Mouse (Mus musculus): ENCODE measurements around the gene Bri3bp.

Bri3bp gene

DNA sequence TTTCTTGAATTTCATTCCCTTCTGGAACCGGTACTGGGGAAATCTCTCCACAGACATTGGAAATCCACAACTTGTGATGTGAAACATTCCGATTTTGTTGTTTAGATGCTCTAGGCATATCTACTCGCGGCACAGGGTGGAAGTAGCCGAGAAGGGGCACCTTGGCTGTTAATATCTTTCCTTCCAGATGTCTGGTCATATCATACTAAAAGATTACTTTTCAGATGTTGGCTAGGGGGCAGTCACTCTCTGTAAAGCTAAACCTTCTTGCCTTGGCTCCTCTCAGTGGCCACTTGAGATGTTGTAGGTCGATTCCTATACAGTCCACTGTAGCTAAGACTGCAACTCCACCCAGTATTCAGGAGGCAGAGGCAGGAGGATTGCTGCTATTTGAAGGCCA lies 14.7 kb downstream of the Bri3bp start:
- no peak for DNase-seq (ENCODE audit: low read depth, low spot score)

DNA sequence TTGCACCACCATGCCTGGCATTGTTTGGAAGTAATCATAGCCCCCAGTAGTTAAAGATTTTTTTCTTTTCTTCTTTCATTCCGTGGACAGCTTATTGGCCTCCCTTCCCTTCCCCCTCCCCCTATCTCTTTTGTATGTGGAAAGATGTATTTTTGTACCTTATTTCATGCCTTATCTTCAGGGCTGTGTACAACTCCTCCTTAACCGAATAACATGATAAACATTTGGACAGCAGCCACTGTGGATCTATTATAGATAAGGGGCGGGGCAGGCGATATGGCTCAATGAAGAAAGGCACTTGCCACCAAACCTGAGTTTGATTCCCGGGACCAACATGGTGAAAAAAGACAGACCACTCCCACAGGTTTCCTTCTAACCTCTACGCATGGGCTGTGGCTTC lies 16.2 kb downstream of the Bri3bp start:
- DNase-seq (ENCODE audit: low read depth, low spot score) = no peak

DNA sequence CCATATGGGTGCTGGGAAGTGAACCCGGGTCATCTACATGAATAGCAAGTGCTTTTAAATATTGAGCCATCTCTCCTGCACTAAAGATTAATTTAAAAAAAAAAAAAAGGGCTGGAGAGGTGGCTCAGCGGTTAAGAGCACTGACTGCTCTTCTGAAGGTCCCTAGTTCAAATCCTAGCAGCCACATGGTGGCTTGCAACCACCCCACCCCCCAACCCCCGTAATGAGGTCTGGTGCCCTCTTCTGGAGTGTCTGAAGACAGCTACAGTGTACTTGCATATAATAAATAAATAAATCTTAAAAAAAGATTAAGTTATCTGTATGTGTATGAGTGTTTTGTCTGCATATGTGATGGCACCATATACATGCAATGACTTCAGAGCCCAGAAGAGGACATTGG lies 19.2 kb downstream of the Bri3bp start:
- DNase-seq (ENCODE audit: low read depth, low spot score) = no peak

DNA sequence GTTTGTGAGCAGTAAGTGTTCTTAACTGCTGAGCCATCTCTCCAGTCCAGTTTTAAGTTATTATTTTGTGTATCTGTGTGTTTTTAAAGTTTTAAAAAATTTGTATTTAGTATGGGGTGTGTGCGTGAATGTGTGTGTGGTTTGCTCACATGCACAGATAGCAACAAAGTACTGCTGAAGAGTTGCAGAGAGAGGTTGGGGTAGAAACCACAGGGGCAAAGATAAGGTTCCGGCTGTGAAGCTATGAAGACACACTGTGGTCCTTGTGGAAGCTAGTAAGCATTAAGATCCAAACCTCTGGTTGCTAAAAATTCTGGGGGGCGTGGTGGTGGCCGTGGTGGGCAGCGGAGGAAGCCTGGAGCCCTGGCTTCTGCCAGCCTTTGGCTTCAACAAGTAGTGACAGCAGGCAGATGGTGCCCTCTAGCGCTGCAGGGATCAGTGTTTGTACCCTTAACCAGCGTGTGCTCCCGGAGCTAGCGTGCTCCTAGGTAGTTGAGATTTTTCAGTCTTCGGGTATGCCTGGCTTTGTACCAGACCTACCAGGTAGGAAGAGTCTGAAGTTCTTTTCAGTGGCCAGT lies 20.6 kb downstream of the Bri3bp start:
- no peak for DNase-seq (ENCODE audit: low read depth, low spot score)

GRCm38 (mm10) chr5:125465192-125465591 lies 23.8 kb downstream of the Bri3bp start:
- DNase-seq (ENCODE audit: low read depth, low spot score) = no peak

DNA sequence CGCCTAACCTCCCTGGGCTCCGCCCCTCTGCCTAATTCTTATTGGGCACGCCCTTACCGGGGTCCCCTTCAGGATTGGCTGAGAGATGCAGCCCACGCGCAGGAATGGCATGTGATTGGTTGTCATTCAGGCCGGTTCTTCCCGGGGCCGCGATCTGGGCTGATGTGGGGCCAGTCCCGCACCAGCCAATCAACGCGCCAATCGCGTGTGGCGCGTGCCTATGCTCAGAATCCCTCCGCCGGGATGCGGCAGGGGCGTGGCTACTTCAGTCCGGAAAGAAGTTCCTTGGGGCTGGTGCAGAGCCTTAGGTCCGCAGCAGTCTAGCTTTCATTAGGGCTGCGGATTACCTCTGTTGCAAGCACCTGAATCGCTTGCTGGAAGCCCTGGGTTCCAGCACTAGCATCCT lies 24.3 kb downstream of the Bri3bp start:
- DNase-seq (ENCODE audit: low read depth, low spot score) = peak; percentile 88

DNA sequence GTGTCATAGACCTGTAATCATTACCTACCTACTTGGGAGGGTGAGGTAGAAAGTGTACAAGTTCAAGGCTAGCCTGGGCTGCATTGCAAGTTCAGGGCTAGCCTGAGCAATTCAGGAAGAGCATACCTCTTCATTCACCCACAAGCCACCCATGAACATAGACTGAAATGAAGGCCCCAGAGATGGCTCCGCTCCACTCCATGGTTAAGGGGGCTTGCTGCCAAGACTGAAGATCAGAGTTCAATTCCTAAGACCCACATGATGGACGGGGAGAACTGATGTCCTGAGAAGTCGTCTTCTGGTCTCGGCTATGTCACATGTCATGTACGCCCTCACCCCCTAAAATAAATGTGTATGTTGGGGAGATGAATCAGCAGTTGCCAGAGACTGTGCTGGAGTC lies 25.1 kb downstream of the Bri3bp start:
- no peak for DNase-seq (ENCODE audit: low read depth, low spot score)

- DNase-seq (ENCODE audit: low read depth, low spot score) = no peak
Observed at GRCm38 (mm10) chr5:125467261-125467660, 25.9 kb downstream of the Bri3bp start.

- no peak for DNase-seq (ENCODE audit: low read depth, low spot score)
Observed at GRCm38 (mm10) chr5:125470713-125471112, 29.3 kb downstream of the Bri3bp start.

DNA sequence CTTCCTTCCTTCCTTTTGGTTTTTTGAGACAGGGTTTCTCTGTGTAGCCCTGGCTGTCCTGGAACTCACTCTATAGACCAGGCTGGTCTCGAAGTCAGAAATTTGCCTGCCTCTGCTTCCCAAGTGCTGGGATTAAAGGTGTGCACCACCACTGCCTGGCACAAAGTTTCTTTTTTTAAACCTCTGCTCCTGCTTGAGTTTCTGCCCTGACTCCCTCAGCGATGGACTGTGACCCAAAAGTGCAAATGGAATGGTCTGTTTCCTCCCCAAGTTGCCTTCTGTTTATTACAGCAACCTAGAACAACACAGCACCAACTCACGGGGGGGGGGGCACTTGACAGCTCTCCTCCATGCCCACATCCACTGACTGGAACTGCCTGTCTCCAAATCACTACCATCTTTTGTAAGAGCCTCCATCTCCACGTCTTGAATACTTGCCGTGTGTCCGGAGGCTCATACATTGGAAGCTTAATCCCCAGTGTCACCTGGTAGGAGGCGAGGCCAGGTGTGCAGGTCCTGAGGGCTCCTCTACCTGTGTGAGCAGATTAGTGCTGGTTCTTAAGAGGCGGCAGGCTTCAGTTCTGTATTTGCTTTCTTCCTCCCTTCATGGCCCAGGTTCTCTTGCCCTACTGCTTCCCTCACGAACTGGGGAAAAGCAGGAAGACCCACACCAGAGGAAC lies 31.6 kb downstream of the Bri3bp start:
- DNase-seq (ENCODE audit: low read depth, low spot score) = no peak

DNA sequence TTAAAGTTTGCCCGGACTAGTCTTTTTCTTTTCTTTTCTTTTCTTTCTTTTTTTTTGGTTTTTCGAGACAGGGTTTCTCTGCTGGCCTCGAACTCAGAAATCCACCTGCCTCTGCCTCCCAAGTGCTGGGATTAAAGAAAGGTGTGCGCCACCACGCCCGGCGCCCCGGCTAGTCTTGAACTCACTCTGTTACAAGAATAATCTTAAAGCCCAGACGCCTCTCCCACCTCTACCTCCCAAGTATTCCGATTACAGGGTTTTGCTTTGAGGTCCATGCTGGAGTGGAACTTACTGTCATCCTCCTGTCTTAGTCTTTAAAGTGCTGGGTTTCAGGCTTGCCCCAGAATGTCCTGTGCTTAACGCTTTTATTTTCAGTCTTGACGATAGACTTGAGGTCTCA lies 33.7 kb downstream of the Bri3bp start:
- no peak for DNase-seq (ENCODE audit: low read depth, low spot score)

- peak; percentile 90 for DNase-seq (ENCODE audit: low read depth, low spot score)
Observed at GRCm38 (mm10) chr5:125475601-125476285, 34.4 kb downstream of the Bri3bp start, which contains the start of gene Aacs. Aacs (plus strand) TSS chr5:125475814.

DNA sequence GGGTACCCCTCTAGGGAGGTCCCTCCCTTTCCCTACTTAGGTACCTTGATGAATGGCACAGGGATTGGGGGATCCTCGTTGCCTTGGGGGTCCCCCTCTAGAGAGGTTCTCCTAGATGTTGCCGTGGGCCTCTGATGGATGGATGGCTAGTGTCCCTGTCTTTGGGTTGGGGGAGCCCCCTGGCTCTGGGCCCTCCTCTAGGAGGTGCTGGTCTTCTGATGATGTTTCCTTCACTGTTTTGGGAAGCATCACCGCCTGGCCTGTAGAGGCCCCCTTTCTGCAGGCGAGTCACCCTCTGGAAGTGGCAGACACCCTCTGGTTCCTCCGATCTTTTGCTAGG lies 34.9 kb downstream of the Bri3bp start:
- DNase-seq (ENCODE audit: low read depth, low spot score) = no peak

- no peak for DNase-seq (ENCODE audit: low read depth, low spot score)
Observed at GRCm38 (mm10) chr5:125476799-125477198, 35.4 kb downstream of the Bri3bp start.

DNA sequence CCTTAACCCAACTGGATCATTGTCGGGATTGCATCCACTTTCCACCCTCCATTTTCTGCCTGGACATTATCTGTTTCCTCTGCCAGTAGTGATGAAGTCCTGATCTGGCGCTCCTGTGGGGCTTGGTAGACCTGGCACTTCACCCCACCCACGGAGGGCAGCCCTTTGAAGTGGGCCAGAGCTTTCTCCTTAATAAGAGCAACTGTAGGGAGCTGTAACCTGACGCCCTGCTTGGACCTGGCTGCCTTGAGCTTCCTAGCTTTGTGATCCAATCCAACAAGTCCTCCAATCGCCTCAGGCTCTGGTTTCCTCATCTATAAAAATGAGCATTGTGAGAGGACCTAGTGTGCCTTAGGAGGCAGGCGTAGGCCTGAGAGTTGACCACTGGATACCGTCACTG lies 36.2 kb downstream of the Bri3bp start:
- DNase-seq (ENCODE audit: low read depth, low spot score) = no peak

- DNase-seq (ENCODE audit: low read depth, low spot score) = no peak
Observed at GRCm38 (mm10) chr5:125478037-125478436, 36.7 kb downstream of the Bri3bp start.

DNA sequence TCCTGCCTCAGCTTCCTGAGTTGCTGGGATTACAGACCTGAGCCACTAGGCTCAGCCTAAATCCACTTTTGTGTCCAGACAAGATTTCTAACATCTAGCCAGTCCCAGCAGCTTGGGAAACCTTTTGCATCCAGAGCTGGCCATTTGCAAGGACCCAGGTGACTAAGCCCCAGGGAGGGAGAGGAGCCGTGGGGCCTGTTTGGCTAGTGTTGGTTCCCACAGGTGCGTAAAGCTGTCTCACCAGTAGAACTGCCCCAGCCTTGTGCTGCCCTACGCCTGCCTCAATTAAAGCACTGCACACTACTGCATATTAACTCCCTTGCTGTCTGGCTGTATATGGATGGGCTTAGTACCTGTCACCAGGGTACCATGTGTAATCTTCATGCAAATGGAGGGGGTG lies 38.0 kb downstream of the Bri3bp start:
- no peak for DNase-seq (ENCODE audit: low read depth, low spot score)

GRCm38 (mm10) chr5:125480434-125481231 lies 39.3 kb downstream of the Bri3bp start:
- peak; percentile 70 for DNase-seq (ENCODE audit: low read depth, low spot score)

DNA sequence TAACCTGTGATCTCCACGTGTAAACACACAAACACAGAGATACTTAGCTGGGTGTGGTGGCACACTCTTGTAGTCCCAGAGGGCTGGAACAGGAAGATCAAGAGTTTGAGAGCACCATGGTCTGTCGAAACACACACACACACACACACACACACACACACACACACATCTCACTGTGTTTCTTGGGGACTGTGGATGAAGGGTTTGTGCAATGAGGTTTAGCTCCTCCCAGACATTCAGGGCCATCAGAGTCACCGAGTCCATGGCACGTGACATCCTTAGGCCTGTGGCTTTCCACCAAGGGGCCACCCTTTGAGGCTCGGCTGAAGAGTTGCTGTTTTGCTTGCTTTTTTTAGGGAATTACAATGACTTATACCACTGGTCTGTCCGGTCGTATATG lies 41.1 kb downstream of the Bri3bp start:
- no peak for DNase-seq (ENCODE audit: low read depth, low spot score)

DNA sequence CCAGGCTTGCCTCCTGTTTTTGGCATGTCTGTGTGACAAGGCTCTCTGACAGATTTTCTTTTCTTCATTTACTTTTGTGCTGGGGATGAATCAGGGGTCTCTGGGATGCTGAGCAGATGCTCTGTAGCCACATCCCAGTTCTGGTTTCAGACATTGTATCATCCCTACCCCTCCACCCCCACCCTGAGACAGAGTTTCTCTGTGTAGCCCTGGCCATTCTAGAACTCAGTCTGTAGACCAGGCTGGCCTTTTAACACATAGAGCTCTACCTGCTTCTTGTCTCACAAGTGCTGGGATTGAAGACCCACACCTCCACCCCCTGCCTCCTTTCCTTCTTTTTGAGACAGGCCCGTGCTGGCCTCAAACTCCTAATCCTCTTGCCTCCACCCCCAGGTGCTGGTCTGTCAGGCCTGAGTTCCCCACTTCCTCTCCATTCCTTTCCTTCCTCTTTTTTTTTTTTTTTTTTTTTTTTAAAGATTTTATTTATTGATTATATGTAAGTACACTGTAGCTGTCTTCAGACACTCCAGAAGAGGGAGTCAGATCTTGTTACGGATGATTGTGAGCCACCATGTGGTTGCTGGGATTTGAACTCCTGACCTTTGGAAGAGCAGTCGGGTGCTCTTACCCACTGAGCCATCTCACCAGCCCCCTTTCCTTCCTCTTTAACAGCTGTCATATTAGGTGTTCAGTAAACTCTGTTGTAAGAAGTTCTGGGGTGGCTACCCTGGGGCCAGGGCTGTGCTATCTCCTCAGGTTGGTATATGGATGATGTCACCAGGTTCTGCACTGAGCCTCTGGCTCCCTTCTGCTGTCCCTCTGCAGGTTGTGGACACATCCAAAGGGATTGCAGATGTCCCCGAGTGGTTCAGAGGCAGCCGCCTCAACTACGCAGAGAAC lies 42.6 kb downstream of the Bri3bp start:
- DNase-seq (ENCODE audit: low read depth, low spot score) = no peak

DNA sequence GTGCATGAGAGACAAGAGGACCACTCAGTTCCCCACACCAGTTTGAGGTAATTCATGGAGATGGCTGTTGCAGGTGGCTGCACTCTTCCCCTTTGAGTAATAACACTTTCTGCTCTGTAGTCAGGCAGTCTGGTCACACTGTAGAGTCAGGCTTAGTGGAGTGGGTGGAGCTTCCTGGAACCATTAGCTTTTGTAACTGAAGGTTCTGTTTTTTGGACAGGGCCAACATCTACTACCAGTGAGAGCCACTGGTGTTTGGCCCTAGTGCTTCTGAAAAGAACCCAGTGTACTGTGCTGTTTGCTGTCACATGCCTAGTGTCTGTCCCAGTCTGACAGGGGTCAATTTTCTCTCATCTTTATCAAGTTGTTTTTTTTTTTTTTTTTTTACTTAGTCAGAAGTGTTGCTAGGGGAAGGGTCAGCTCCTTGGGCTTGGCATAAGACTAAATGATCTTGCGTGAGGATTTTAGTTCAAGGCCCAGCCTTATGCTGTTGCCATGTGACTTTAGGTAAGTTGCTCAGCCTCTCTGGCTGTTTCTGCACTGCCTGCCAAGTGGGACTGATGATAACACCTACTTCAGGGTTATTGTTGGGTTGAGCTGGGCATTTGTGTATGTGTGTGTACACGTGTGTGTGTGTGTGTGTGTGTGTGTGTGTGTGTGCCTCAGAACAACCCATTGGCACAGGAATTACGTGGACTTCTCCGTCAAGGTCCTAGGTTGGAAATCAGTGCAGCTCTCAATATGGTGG lies 43.8 kb downstream of the Bri3bp start:
- no peak for DNase-seq (ENCODE audit: low read depth, low spot score)
